Mouse (Mus musculus) hindbrain, embryonic 15.5 days (tissue): ENCODE results near the gene Tigd3. TPM values are rescaled to one million over a fixed set of nuclear protein-coding genes. Genes with fewer than 3 reads are reported as not detected.

ENCODE experiments used
- ATAC-seq: fragments of 200-750 bp; cut with Nextera tagmentation; 2 replicates; pipeline ENCODE4 v1.8.0; 2017; ENCODE audit warnings: low read depth, moderate number of reproducible peaks, moderate TSS enrichment; ENCODE audit not compliant: low FRiP score
- H3K27ac ChIP-seq: fragments of 300-500 bp; sonication (generic); replicated peaks from 2 replicates; pipeline ENCODE4 v1.5.1; 2015; ENCODE audit warnings: mild to moderate bottlenecking, inconsistent platforms
- H3K27me3 ChIP-seq: fragments of 300-500 bp; sonication (generic); 2 replicates; pipeline ENCODE4 v1.6.1; 2015; ENCODE audit warnings: control low read depth, inconsistent platforms
- H3K36me3 ChIP-seq: fragments of 300-500 bp; sonication (generic); 2 replicates; pipeline ENCODE4 v1.6.1; 2015; ENCODE audit warnings: control low read depth, inconsistent platforms
- H3K4me1 ChIP-seq: fragments of 300-500 bp; sonication (generic); replicated peaks from 2 replicates; pipeline ENCODE4 v1.6.1; 2015; ENCODE audit warnings: control low read depth, inconsistent platforms
- H3K4me2 ChIP-seq: fragments of 300-500 bp; sonication (generic); 2 replicates; pipeline ENCODE4 v1.6.1; 2015; ENCODE audit warnings: moderate library complexity, mild to moderate bottlenecking, inconsistent platforms
- H3K4me3 ChIP-seq: fragments of 300-500 bp; sonication (generic); 2 replicates; pipeline ENCODE4 v1.5.1; 2015; ENCODE audit warnings: mild to moderate bottlenecking, inconsistent platforms
- H3K9ac ChIP-seq: fragments of 300-500 bp; sonication (generic); 2 replicates; pipeline ENCODE4 v1.6.1; 2015; ENCODE audit warnings: inconsistent platforms
- H3K9me3 ChIP-seq: fragments of 300-500 bp; sonication (generic); 2 replicates; pipeline ENCODE4 v1.6.1; 2016; ENCODE audit warnings: control low read depth, inconsistent platforms
- WGBS: fragments of 180-500 bp; shearing (Covaris S2); methylation state at CpG from one replicate; pipeline ENCODE4 v1.1.7; 2015; 5-methylcytosine and 5-hydroxymethylcytosine counted together
- polyA plus RNA-seq: library from polyadenylated mRNA; unstranded; fragments of >200 nt; fragmentation: Nextera tagmentation; extraction: Ambion mirVana; gene quantifications from 2 replicates; pipeline ENCODE4 v1.2.1, GENCODE M21; 2015

The Tigd3 gene
- polyA plus RNA-seq: 10.7 and 11.7 TPM in 2 replicates

DNA sequence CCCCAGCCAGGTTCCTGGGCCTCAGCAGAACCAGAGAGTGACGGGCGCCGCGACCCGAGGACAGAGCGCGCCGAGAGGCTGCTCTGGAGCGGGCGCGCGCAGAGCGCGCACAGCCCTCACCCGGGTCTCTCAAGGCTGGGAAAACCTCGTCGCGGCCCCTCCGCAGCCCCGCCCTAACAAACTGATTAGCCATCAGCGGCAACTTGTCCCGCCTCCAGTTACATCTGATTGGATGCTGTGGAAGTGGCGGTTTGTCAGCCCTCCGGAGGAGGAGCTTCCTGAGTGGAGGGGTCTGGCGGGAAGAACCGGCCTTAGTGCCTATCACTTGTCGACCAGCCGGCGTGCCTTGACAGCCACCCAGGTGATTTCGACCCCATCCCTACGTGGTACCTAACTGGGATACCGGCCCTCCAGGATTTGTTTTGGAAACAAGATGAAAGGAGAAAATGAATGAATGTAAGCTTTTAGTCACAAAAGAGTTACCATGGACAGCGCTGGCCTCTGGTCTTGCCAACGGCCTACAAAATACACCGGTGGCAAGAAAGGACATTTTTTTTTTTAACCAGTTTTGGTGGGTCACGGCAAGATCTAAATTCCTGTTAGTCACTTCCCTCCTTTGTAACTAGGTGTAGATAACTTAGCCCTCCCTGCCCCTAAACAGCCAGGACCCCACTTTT lies at the start of gene Tigd3:
Tigd3 (minus strand) TSS at position 148 of the 677 bp plus-strand sequence.
- Histone ChIP-seq H3K4me1 (peaks cover 21% of the 10 kb centered on the region), H3K4me2 (peak within 1 kb of the TSS; percentile 72), H3K36me3 (peaks cover 34% of the 10 kb centered on the region), H3K9ac (peak within 1 kb of the TSS; percentile 81), H3K27ac (peak within 1 kb of the TSS; percentile 82), H3K9me3 (no peaks in the 10 kb centered on the region), H3K27me3 (no peaks in the 10 kb centered on the region), H3K4me3 (peak within 1 kb of the TSS; percentile 62)
- ATAC-seq: peak; percentile 98
- WGBS: 3% methylated on average over 36 of the region's 36 CpGs

DNA sequence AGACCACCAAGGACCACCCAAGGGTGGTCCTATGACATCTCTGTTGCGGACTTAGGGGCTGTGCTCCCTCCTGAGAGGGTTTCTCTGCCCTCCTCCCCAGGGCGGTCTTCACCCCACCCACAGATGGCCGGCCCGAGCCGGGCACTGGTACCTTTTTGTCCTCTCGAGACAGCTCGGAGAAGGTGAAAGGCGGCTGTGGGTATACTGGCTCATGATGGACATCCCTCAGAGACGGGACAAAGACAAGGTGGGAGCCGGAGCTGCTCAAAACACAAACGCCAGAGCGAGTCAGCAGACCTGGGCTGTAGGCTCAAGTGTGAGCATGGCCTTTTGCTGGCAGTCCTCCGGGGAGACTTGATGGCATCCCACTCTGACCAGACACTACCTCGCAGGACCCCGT lies 49.5 kb upstream of the Tigd3 start:
- no peak overlapping the region for H3K9ac ChIP-seq
- H3K4me1 ChIP-seq: peaks cover 16% of the 10 kb centered on the region
- 93% methylated on average over 15 of the region's 15 CpGs for WGBS
- H3K27ac ChIP-seq: no peak overlapping the region
- ATAC-seq: no peak
- H3K27me3 ChIP-seq: no peaks in the 10 kb centered on the region
- no peaks in the 10 kb centered on the region for H3K36me3 ChIP-seq
- no peak overlapping the region for H3K4me3 ChIP-seq
- no peak overlapping the region for H3K4me2 ChIP-seq
- no peaks in the 10 kb centered on the region for H3K9me3 ChIP-seq

DNA sequence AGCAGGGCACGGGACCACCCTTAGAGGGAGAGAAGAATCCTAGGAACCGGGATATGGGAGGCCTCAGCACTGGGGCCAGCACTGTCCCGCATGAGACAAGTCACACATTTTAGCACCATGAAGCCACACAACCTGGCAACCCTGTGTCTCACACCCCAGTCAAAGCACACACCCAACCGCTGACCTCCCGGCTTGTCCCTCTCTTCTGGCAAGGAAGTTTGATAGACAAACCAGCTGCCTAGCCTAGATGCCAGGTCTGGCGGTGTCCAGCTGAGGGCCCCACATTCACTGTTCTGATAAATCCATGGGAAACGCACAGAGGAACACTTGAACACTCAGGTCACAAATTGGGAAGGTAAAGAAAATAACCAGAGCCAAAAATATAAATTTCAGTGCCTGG lies 48.6 kb upstream of the Tigd3 start:
- WGBS: 89% methylated on average over 7 of the region's 7 CpGs
- H3K27ac ChIP-seq: no peak overlapping the region
- no peak overlapping the region for H3K4me3 ChIP-seq
- H3K27me3 ChIP-seq: no peaks in the 10 kb centered on the region
- H3K9me3 ChIP-seq: no peaks in the 10 kb centered on the region
- H3K9ac ChIP-seq: no peak overlapping the region
- H3K36me3 ChIP-seq: no peaks in the 10 kb centered on the region
- H3K4me1 ChIP-seq: peaks cover 24% of the 10 kb centered on the region
- no peak overlapping the region for H3K4me2 ChIP-seq
- no peak for ATAC-seq

DNA sequence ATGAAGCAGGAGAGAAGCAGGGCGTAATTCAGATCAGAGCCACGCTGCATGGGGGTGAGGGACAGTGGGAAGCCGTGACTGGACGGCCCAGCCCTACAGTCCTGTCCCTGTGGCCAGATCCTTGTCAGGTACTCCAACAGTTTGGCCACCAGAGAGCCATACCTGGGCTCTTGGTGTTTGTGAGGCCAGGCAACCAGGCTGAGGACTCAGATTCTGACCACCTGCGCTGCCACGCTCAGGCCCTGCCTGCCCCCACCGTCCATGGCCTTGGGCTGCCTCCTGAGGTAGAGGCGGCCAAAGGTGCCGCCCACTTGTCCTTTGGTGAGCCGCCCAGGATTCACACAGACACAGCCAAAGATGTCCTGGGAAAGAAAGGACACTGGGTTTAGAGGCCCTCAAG lies 46.7 kb upstream of the Tigd3 start:
- no peaks in the 10 kb centered on the region for H3K9me3 ChIP-seq
- no peak for ATAC-seq
- WGBS: 89% methylated on average over 10 of the region's 10 CpGs
- H3K4me2 ChIP-seq: no peak overlapping the region
- no peaks in the 10 kb centered on the region for H3K36me3 ChIP-seq
- H3K4me3 ChIP-seq: no peak overlapping the region
- peak overlapping the region; percentile 53 for H3K27ac ChIP-seq
- peaks cover 29% of the 10 kb centered on the region for H3K4me1 ChIP-seq
- no peaks in the 10 kb centered on the region for H3K27me3 ChIP-seq
- no peak overlapping the region for H3K9ac ChIP-seq

DNA sequence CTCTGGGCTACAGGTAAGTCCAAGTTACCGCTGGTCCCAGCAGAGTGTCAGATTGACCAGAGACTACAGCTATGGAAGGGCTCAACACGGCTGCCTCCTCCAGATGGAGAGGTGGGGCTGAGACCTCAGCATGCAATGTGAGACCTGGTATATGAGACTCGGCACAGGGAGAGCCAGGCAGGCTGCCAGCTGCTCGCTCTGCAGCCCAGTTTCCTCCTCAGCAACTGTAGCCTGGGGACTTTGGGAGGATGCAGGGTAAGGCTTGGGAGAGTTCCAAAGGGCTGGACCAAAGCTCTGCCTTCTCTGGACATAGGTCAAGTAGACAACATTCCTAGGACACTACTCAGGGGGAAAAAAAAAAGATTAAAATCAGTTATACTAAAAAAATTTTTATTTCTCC lies 46.2 kb upstream of the Tigd3 start:
- Histone ChIP-seq H3K9ac (no peak overlapping the region), H3K4me1 (peaks cover 28% of the 10 kb centered on the region), H3K9me3 (no peaks in the 10 kb centered on the region), H3K36me3 (no peaks in the 10 kb centered on the region), H3K4me2 (no peak overlapping the region), H3K27ac (peak overlapping the region; percentile 73), H3K4me3 (no peak overlapping the region), H3K27me3 (no peaks in the 10 kb centered on the region)
- ATAC-seq: peak; percentile 63; the same call in 1 of the 2 replicates
- 48% methylated on average over 4 of the region's 4 CpGs for WGBS

DNA sequence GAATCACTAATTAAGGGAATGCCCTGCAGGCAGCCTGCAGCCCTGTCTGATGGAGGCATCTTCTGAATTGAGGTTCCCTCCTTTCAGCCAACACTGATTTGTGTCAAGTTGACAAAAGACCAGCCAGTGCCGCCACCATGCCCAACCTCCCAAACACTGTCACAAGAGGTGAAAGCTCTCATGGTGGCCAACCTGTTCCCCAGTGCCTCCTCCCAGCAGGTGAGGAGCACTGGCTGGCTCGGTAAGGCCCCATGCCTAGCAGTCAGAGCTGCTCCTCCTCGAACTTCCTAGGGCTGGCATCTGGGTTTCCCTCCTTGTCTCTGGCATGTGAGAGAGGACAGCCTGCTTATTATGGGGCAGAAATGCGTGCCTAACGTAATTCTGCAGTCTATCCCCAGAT lies 45.8 kb upstream of the Tigd3 start:
- H3K9ac ChIP-seq: no peak overlapping the region
- no peak for ATAC-seq
- peaks cover 26% of the 10 kb centered on the region for H3K4me1 ChIP-seq
- 68% methylated on average over 5 of the region's 5 CpGs for WGBS
- no peak overlapping the region for H3K4me3 ChIP-seq
- no peaks in the 10 kb centered on the region for H3K36me3 ChIP-seq
- peak overlapping the region; percentile 73 for H3K27ac ChIP-seq
- H3K9me3 ChIP-seq: no peaks in the 10 kb centered on the region
- H3K27me3 ChIP-seq: no peaks in the 10 kb centered on the region
- H3K4me2 ChIP-seq: no peak overlapping the region

DNA sequence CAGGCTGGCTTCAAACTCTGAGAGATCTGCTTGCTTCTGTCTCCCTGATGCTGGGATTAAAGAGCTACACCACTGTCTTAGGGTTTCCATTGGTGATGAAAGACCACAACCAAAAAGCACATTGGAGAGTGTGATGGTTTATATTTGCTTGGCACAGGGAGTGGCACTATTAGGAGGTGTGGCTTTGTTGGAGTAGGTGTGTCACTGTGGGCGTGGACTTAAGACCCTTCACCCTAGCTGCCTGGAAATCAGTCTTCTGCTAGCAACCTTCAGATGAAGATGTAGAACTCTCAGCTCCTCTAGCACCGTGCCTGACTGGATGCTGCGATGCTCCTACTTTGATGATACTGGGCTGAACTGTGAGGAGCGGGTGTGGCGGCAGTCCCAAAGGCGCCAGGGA lies 44.6 kb upstream of the Tigd3 start:
- no peak for ATAC-seq
- H3K4me3 ChIP-seq: no peak overlapping the region
- H3K27me3 ChIP-seq: no peaks in the 10 kb centered on the region
- no peaks in the 10 kb centered on the region for H3K36me3 ChIP-seq
- H3K27ac ChIP-seq: peak overlapping the region; percentile 75; the same call in 1 of the 2 replicates
- H3K9ac ChIP-seq: no peak overlapping the region
- H3K9me3 ChIP-seq: no peaks in the 10 kb centered on the region
- peaks cover 26% of the 10 kb centered on the region for H3K4me1 ChIP-seq
- no peak overlapping the region for H3K4me2 ChIP-seq
- 91% methylated on average over 6 of the region's 6 CpGs for WGBS

DNA sequence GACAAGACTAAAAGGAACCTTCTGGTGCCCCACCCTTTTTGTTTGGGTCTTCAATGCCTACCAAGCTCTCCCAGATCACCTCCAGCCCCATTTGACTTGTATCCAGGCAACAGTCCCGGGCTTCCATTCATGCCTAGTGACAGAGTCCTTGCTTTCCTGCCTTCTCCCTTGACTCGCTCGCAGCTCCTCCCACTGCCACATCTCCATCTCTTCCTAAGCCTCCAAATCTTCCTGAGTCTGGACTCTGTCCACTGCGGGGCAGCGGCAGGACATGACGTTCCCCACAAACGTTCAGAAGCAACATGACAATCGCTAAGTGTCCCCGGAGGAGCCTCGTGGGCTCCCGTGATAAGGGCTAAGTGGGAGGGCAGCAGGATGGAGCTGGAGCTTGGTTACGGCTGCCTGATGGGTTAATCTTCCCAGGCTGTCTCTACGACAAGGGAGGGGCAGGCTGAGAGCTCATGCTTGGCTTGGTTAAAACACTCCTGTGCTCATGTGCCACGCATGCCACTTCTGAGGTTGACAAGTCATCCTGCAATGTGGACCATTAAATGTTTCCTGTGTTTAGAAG lies 44.0 kb upstream of the Tigd3 start:
- Histone ChIP-seq H3K27ac (peak overlapping the region; percentile 75), H3K9ac (no peak overlapping the region), H3K36me3 (no peaks in the 10 kb centered on the region), H3K4me2 (peak overlapping the region; percentile 46), H3K4me1 (peaks cover 26% of the 10 kb centered on the region), H3K27me3 (no peaks in the 10 kb centered on the region), H3K4me3 (no peak overlapping the region; the same call in 1 of the 2 replicates), H3K9me3 (no peaks in the 10 kb centered on the region)
- ATAC-seq: peak; percentile 49; the same call in 1 of the 2 replicates
- 21% methylated on average over 14 of the region's 14 CpGs for WGBS

DNA sequence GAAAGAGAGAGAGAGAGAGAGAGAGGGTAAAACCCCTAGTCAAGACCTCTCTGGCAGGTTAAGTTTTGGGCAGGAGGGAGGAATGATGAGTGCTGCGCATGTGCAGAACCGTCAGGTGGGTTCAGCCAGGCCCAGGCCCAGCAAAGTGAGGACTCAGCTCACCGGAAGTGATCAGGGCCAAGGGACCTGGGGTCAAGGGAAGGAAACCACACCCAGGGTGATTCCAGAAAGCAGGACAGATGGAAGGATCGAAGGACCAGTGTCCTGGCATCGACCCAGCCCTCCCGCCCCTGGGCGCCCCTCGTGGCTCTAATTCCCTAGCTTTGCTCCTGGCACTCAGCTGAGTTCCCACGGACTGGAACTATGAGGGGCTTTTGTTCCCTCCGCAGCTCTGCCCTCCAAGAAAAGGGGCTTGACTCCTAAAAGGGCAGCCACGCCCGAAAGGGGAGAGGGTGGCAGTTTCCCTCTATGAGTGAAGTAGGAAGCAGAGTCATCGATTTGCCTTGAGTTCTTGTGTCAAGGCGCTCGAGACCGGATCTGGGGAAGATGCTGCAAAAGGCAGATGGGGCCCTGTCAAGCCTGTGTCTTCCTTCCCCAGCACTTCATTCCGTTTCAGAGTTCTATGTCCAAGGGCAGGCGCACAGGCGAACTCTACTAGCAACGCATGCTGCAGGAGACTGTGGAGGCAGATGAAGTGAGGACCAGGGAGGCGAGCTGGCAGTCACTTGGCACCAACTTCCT lies 43.3 kb upstream of the Tigd3 start:
- peak overlapping the region; percentile 75 for H3K27ac ChIP-seq
- ATAC-seq: no peak
- peak overlapping the region; percentile 46 for H3K4me2 ChIP-seq
- H3K4me1 ChIP-seq: peaks cover 26% of the 10 kb centered on the region
- no peaks in the 10 kb centered on the region for H3K27me3 ChIP-seq
- 56% methylated on average over 21 of the region's 21 CpGs for WGBS
- H3K36me3 ChIP-seq: no peaks in the 10 kb centered on the region
- no peaks in the 10 kb centered on the region for H3K9me3 ChIP-seq
- H3K4me3 ChIP-seq: no peak overlapping the region
- no peak overlapping the region for H3K9ac ChIP-seq

DNA sequence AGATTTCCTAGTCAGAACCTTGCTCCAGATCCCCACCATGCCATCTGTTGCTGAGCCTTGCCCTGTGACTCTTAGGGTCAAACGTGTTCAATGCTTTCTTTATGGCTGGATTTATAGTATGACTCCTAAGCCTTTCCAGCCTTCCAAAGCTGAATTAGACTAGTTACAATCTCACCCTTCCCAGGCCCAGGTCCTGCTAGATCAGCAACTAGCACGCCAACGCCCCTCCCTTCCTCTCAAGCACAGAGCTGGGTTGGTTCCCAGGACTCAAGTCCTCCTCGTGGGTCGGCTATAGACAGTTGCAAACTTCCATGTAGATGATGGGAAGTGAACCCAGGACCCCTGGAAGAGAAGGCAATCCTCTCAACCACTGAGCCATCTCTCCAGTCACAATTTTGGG lies 41.7 kb upstream of the Tigd3 start:
- Histone ChIP-seq H3K36me3 (no peaks in the 10 kb centered on the region), H3K4me1 (peaks cover 25% of the 10 kb centered on the region), H3K27ac (no peak overlapping the region), H3K27me3 (no peaks in the 10 kb centered on the region), H3K4me2 (no peak overlapping the region), H3K4me3 (no peak overlapping the region), H3K9ac (no peak overlapping the region), H3K9me3 (no peaks in the 10 kb centered on the region)
- 78% methylated on average over 5 of the region's 5 CpGs for WGBS
- no peak for ATAC-seq

DNA sequence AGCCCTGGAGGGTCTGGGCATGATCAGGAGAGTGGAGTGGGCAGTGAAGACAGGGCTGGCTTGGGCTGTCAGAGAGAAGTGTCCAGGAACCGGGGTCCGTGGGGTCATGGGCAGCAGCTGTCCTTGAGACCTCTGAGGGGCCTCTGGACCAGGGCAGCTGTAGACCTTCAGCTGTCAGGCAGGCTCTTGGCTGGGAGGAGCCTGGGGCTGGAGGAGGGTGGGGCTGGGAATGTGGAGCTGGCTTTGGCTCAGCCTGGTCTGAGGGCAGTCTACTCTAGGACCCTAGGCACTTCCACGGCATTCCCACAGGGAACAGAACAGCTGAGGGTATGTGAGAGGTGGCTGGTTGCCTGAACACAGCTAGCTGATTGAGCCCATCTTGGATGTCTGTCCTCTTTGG lies 41.3 kb upstream of the Tigd3 start:
- Histone ChIP-seq H3K27me3 (no peaks in the 10 kb centered on the region), H3K9me3 (no peaks in the 10 kb centered on the region), H3K4me3 (no peak overlapping the region), H3K9ac (no peak overlapping the region), H3K36me3 (no peaks in the 10 kb centered on the region), H3K4me1 (peaks cover 22% of the 10 kb centered on the region), H3K4me2 (no peak overlapping the region), H3K27ac (no peak overlapping the region)
- WGBS: 79% methylated on average over 3 of the region's 3 CpGs
- ATAC-seq: no peak
